8 mouse cellular contexts compared by ENCODE assay signal in genomic region chr12:57542746-57543626, GRCm38 (mm10). TPM values are rescaled to one million over a fixed set of nuclear protein-coding genes. Genes with fewer than 3 reads are reported as not detected.
DNase-seq lines count a peak whose midpoint lies in the region; ATAC-seq lines count a peak whose summit lies in the region.

No protein-coding gene starts in this region.

- H3K4me3 ChIP-seq in embryonic facial prominence, embryonic 15.5 days (replicated peaks), result peak overlapping the region; percentile 23
- peak overlapping the region; percentile 27 for H3K4me3 ChIP-seq in limb, embryonic 12.5 days (replicated peaks)
- H3K4me3 ChIP-seq in midbrain, embryonic 14.5 days (replicated peaks; ENCODE audit: low read depth, low read length), result peak overlapping the region; percentile 18

- DNase-seq in embryo, embryonic 10 days (ENCODE audit: low spot score), result peak; percentile 34
- DNase-seq in embryo, embryonic 9.5 days (ENCODE audit: extremely low spot score), result no peak
- DNase-seq in midbrain, embryonic 14.5 days, result peak; percentile 46
- no peak for DNase-seq in frontal cortex, postnatal 10 days (ENCODE audit: low spot score in 2 of 2)
- DNase-seq in cerebellum, adult 18-20 months, result no peak
- no peak for DNase-seq in ovary, adult 18-20 months (ENCODE audit: low spot score)

- H3K27ac ChIP-seq in embryonic facial prominence, embryonic 15.5 days (replicated peaks), result no peak overlapping the region
- no peak overlapping the region for H3K27ac ChIP-seq in limb, embryonic 12.5 days
- H3K27ac ChIP-seq in midbrain, embryonic 14.5 days (replicated peaks; ENCODE audit: low read depth, low read length), result peak overlapping the region; percentile 52

- H3K36me3 ChIP-seq in embryonic facial prominence, embryonic 15.5 days, result no peaks in the 10 kb centered on the region
- no peaks in the 10 kb centered on the region for H3K36me3 ChIP-seq in limb, embryonic 12.5 days
- H3K36me3 ChIP-seq in midbrain, embryonic 14.5 days (ENCODE audit: control insufficient read depth, insufficient read depth, low read length), result no peaks in the 10 kb centered on the region

- 2% methylated on average over 63 of the region's 63 CpGs for WGBS in embryonic facial prominence, embryonic 15.5 days
- under 1% methylated on average over 63 of the region's 63 CpGs for WGBS in limb, embryonic 12.5 days
- WGBS in midbrain, embryonic 14.5 days, result under 1% methylated on average over 63 of the region's 63 CpGs

- H3K4me1 ChIP-seq in embryonic facial prominence, embryonic 15.5 days, result peaks cover 46% of the 10 kb centered on the region
- H3K4me1 ChIP-seq in limb, embryonic 12.5 days (replicated peaks), result peaks cover 38% of the 10 kb centered on the region
- peaks cover 16% of the 10 kb centered on the region; the same call in 1 of the 2 replicates for H3K4me1 ChIP-seq in midbrain, embryonic 14.5 days (ENCODE audit: control insufficient read depth, insufficient read depth, low read length)

- 0 out of 2 replicates have a peak overlapping the region, but pooled peaks have one; percentile 22 for H3K4me2 ChIP-seq in embryonic facial prominence, embryonic 15.5 days (replicated peaks)
- H3K4me2 ChIP-seq in limb, embryonic 12.5 days, result peak overlapping the region; percentile 44
- H3K4me2 ChIP-seq in midbrain, embryonic 14.5 days (ENCODE audit: low read length), result peak overlapping the region; percentile 31

- no peaks in the 10 kb centered on the region for H3K9me3 ChIP-seq in embryonic facial prominence, embryonic 15.5 days (replicated peaks)
- no peaks in the 10 kb centered on the region for H3K9me3 ChIP-seq in limb, embryonic 12.5 days
- H3K9me3 ChIP-seq in midbrain, embryonic 14.5 days (ENCODE audit: control insufficient read depth, low read length), result no peaks in the 10 kb centered on the region

- no peak for ATAC-seq in embryonic facial prominence, embryonic 15.5 days (ENCODE audit: insufficient number of reproducible peaks, low FRiP score, low TSS enrichment, low read depth)
- ATAC-seq in limb, embryonic 12.5 days (ENCODE audit: insufficient number of reproducible peaks, insufficient read depth, low FRiP score, low TSS enrichment, low read depth), result no peak
- no peak for ATAC-seq in midbrain, embryonic 14.5 days (ENCODE audit: low FRiP score, low TSS enrichment)

- H3K9ac ChIP-seq in embryonic facial prominence, embryonic 15.5 days, result no peak overlapping the region
- no peak overlapping the region; the same call in 1 of the 2 replicates for H3K9ac ChIP-seq in limb, embryonic 12.5 days (replicated peaks)
- peak overlapping the region; percentile 32; the same call in 1 of the 2 replicates for H3K9ac ChIP-seq in midbrain, embryonic 14.5 days (replicated peaks; ENCODE audit: low read length)

- peaks cover 88% of the 10 kb centered on the region for H3K27me3 ChIP-seq in embryonic facial prominence, embryonic 15.5 days
- peaks cover 88% of the 10 kb centered on the region for H3K27me3 ChIP-seq in limb, embryonic 12.5 days
- peaks cover 86% of the 10 kb centered on the region for H3K27me3 ChIP-seq in midbrain, embryonic 14.5 days (ENCODE audit: control insufficient read depth, insufficient read depth, low read length)

RNA-seq across cellular contexts. Expression of gene Foxa1, which starts 3.7 kb away (rescaled TPM):
- 2.1 and 3.9 TPM in 2 replicates for polyA plus RNA-seq in embryonic facial prominence, embryonic 15.5 days (2015; fragmentation: Nextera tagmentation; extraction: Ambion mirVana)
- not detected in 2 replicates for polyA plus RNA-seq in limb, embryonic 12.5 days (2016; fragmentation: Nextera tagmentation; extraction: Ambion mirVana)
- polyA plus RNA-seq in midbrain, embryonic 14.5 days (2014; fragmentation: Nextera tagmentation; extraction: Ambion mirVana), result 2.4 and 3.1 TPM in 2 replicates

RNA-seq across cellular contexts. Expression of gene Ttc6, which starts 20.9 kb away (rescaled TPM):
- 1.2 and 1.4 TPM in 2 replicates for polyA plus RNA-seq in embryonic facial prominence, embryonic 15.5 days (2015; fragmentation: Nextera tagmentation; extraction: Ambion mirVana)
- 0.09 and 0.13 TPM in 2 replicates for polyA plus RNA-seq in limb, embryonic 12.5 days (2016; fragmentation: Nextera tagmentation; extraction: Ambion mirVana)
- 1.4 and 1.6 TPM in 2 replicates for polyA plus RNA-seq in midbrain, embryonic 14.5 days (2014; fragmentation: Nextera tagmentation; extraction: Ambion mirVana)

Comparison
In these comparisons a context has a peak if more than half of its experiments do, and no peak if none do; other contexts are left out.
1. DNase-seq: peak in embryo, embryonic 10 days (single experiment) and midbrain, embryonic 14.5 days (single experiment); none in embryo, embryonic 9.5 days (single experiment), frontal cortex, postnatal 10 days (0 of 2), cerebellum, adult 18-20 months (0 of 2) and ovary, adult 18-20 months (single experiment).
2. Peak in every context shown above with its lines, with median percentiles within 50 percentile points of each other: H3K4me2 ChIP-seq and H3K4me3 ChIP-seq.